Mouse (Mus musculus) olfactory bulb, adult 2 months (tissue): Measurements from ENCODE around the gene Tldc1.

ENCODE experiments used
- CTCF ChIP-seq: fragments of 200-500 bp; IDR thresholded peaks from 2 replicates; pipeline ENCODE4 v1.5.1; 2012; ENCODE audit warnings: low read depth, mild to moderate bottlenecking, low read length, moderate library complexity; ENCODE audit not compliant: insufficient read depth
- POLR2A ChIP-seq: fragments of 200-500 bp; IDR thresholded peaks from 2 replicates; pipeline ENCODE4 v1.6.1; 2012; ENCODE audit warnings: mild to moderate bottlenecking, low read depth, low read length, moderate library complexity; ENCODE audit not compliant: insufficient read depth

DNA sequence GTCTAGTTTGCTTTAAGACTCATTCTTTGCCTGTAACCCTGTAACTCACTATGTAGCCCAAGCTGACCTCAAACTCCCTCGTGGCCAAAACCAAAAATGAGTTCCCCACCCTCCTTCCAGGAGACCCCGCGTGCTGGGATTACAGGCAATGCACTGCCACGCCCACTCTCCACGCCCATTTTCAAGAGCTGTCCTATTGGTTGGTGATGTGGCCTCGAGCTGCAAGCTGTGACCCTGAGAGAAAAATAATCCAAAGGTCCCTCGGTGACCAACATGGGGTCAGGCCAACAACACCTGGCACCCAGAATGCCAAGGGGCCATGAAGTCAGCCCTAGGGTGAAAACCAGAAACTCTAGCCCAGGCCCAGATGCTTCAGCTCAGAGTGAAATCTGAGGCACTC lies 16.5 kb upstream of the Tldc1 start:
- TF ChIP-seq POLR2A (no peak), CTCF (no peak)
